Mouse (Mus musculus) liver, embryonic 12.5 days (tissue): ENCODE measurements around the gene Dchs1. TPM values are rescaled to one million over a fixed set of nuclear protein-coding genes. Genes with fewer than 3 reads are reported as not detected.

Experiments used
- ATAC-seq: fragments of 200-750 bp; cut with Nextera tagmentation; 2 replicates; pipeline ENCODE4 v1.8.0; 2017; ENCODE audit warnings: moderate number of reproducible peaks, mild to moderate bottlenecking, moderate library complexity
- H3K27ac ChIP-seq: fragments of 300-500 bp; sonication (generic); 2 replicates; pipeline ENCODE4 v1.5.1; 2016; ENCODE audit warnings: mild to moderate bottlenecking
- H3K27me3 ChIP-seq: fragments of 300-500 bp; sonication (generic); replicated peaks from 2 replicates; pipeline ENCODE4 v1.6.1; 2016; ENCODE audit warnings: mild to moderate bottlenecking, moderate library complexity
- H3K36me3 ChIP-seq: fragments of 300-500 bp; sonication (generic); 2 replicates; pipeline ENCODE4 v1.6.1; 2016; ENCODE audit warnings: mild to moderate bottlenecking, moderate library complexity
- H3K4me1 ChIP-seq: fragments of 300-500 bp; sonication (generic); 2 replicates; pipeline ENCODE4 v1.6.1; 2016
- H3K4me2 ChIP-seq: fragments of 300-500 bp; sonication (generic); 2 replicates; pipeline ENCODE4 v1.6.1; 2016; ENCODE audit warnings: mild to moderate bottlenecking, moderate library complexity
- H3K4me3 ChIP-seq: fragments of 300-500 bp; sonication (generic); 2 replicates; pipeline ENCODE4 v1.5.1; 2016; ENCODE audit warnings: mild to moderate bottlenecking, moderate library complexity
- H3K9ac ChIP-seq: fragments of 300-500 bp; sonication (generic); 2 replicates; pipeline ENCODE4 v1.6.1; 2016; ENCODE audit warnings: mild to moderate bottlenecking, moderate library complexity
- H3K9me3 ChIP-seq: fragments of 300-500 bp; sonication (generic); replicated peaks from 2 replicates; pipeline ENCODE4 v1.6.1; 2016; ENCODE audit warnings: mild to moderate bottlenecking, moderate library complexity
- WGBS: fragments of 180-500 bp; shearing (Covaris S2); methylation state at CpG from one replicate; pipeline ENCODE4 v1.1.7; 2016; ENCODE audit not compliant: insufficient replicate concordance; 5-methylcytosine and 5-hydroxymethylcytosine counted together
- polyA plus RNA-seq: library from polyadenylated mRNA; unstranded; fragments of >200 nt; fragmentation: Nextera tagmentation; extraction: Ambion mirVana; gene quantifications from 2 replicates; pipeline ENCODE4 v1.2.1, GENCODE M21; 2016

Gene Dchs1
- polyA plus RNA-seq, 1 experiment from 2014 or later = 1.9 TPM

GRCm38 (mm10) chr7:105726144-105726979, 61.1 kb downstream of the Dchs1 start:
- no peak overlapping the region for H3K9ac ChIP-seq
- no peak overlapping the region for H3K4me3 ChIP-seq
- no peaks in the 10 kb centered on the region for H3K4me1 ChIP-seq
- no peaks in the 10 kb centered on the region for H3K27me3 ChIP-seq
- H3K36me3 ChIP-seq = peaks cover 33% of the 10 kb centered on the region
- 72% methylated on average over 4 of the region's 4 CpGs for WGBS
- H3K9me3 ChIP-seq = no peaks in the 10 kb centered on the region
- H3K27ac ChIP-seq = no peak overlapping the region
- no peak overlapping the region for H3K4me2 ChIP-seq
- ATAC-seq = peak; percentile 71

- Histone ChIP-seq H3K4me3 (no peak overlapping the region), H3K36me3 (no peaks in the 10 kb centered on the region), H3K27me3 (no peaks in the 10 kb centered on the region), H3K4me1 (no peaks in the 10 kb centered on the region), H3K27ac (no peak overlapping the region), H3K9ac (no peak overlapping the region), H3K9me3 (no peaks in the 10 kb centered on the region), H3K4me2 (no peak overlapping the region)
- ATAC-seq = no peak
- 62% methylated on average over 2 of the region's 2 CpGs for WGBS
Observed at GRCm38 (mm10) chr7:105721916-105722315, 65.5 kb downstream of the Dchs1 start.

GRCm38 (mm10) chr7:105715366-105715765, 72.1 kb downstream of the Dchs1 start:
- no peak overlapping the region for H3K4me3 ChIP-seq
- no peak overlapping the region for H3K9ac ChIP-seq
- no peaks in the 10 kb centered on the region for H3K27me3 ChIP-seq
- H3K4me1 ChIP-seq = no peaks in the 10 kb centered on the region
- H3K9me3 ChIP-seq = no peaks in the 10 kb centered on the region
- no peak overlapping the region for H3K4me2 ChIP-seq
- no peak for ATAC-seq
- no peaks in the 10 kb centered on the region for H3K36me3 ChIP-seq
- 50% methylated on average over 3 of the region's 3 CpGs for WGBS
- H3K27ac ChIP-seq = no peak overlapping the region

- H3K4me1 ChIP-seq = no peaks in the 10 kb centered on the region
- no peaks in the 10 kb centered on the region for H3K36me3 ChIP-seq
- H3K27ac ChIP-seq = no peak overlapping the region
- ATAC-seq = peak; percentile 76
- H3K27me3 ChIP-seq = no peaks in the 10 kb centered on the region
- H3K9ac ChIP-seq = no peak overlapping the region
- 74% methylated on average over 5 of the region's 5 CpGs for WGBS
- H3K9me3 ChIP-seq = no peaks in the 10 kb centered on the region
- H3K4me3 ChIP-seq = no peak overlapping the region
- H3K4me2 ChIP-seq = no peak overlapping the region
Observed at GRCm38 (mm10) chr7:105708733-105709132, 78.7 kb downstream of the Dchs1 start.

- H3K9ac ChIP-seq = no peak overlapping the region
- no peaks in the 10 kb centered on the region for H3K4me1 ChIP-seq
- H3K9me3 ChIP-seq = no peaks in the 10 kb centered on the region
- no peak overlapping the region for H3K4me2 ChIP-seq
- no peak for ATAC-seq
- no peak overlapping the region for H3K27ac ChIP-seq
- 71% methylated on average over 4 of the region's 4 CpGs for WGBS
- no peaks in the 10 kb centered on the region for H3K36me3 ChIP-seq
- no peaks in the 10 kb centered on the region for H3K27me3 ChIP-seq
- no peak overlapping the region for H3K4me3 ChIP-seq
Observed at GRCm38 (mm10) chr7:105703816-105704215, 83.6 kb downstream of the Dchs1 start.

- Histone ChIP-seq H3K4me2 (no peak overlapping the region), H3K4me1 (no peaks in the 10 kb centered on the region), H3K27me3 (no peaks in the 10 kb centered on the region), H3K27ac (no peak overlapping the region), H3K9me3 (no peaks in the 10 kb centered on the region), H3K36me3 (no peaks in the 10 kb centered on the region), H3K9ac (no peak overlapping the region), H3K4me3 (no peak overlapping the region)
- WGBS = 74% methylated on average over 16 of the region's 16 CpGs
- no peak for ATAC-seq
Observed at GRCm38 (mm10) chr7:105703184-105703583, 84.3 kb downstream of the Dchs1 start.

Other genes with a start within 250 kb of the Dchs1 start
- gene Smpd1, start 233.3 kb downstream of the Dchs1 start, polyA plus RNA-seq = 27.6 and 28.7 TPM in 2 replicates
- 6.3 and 6.7 TPM in 2 replicates for gene Apbb1, start 206.0 kb downstream of the Dchs1 start, polyA plus RNA-seq
- gene Hpx, start 187.5 kb downstream of the Dchs1 start, polyA plus RNA-seq = 81.9 and 84.3 TPM in 2 replicates
- 7.7 and 8.0 TPM in 2 replicates for gene Trim3, start 154.1 kb downstream of the Dchs1 start, polyA plus RNA-seq
- 159 and 163 TPM in 2 replicates for gene Timm10b, start 147.6 kb downstream of the Dchs1 start, polyA plus RNA-seq
- gene Arfip2, start 147.2 kb downstream of the Dchs1 start, polyA plus RNA-seq = 24.5 and 26.8 TPM in 2 replicates
- 10.2 and 13.2 TPM in 2 replicates for gene Gm45799, start 147.1 kb downstream of the Dchs1 start, polyA plus RNA-seq
- gene Dnhd1, start 136.8 kb downstream of the Dchs1 start, polyA plus RNA-seq = 0.24 and 0.47 TPM in 2 replicates
- 149 and 159 TPM in 2 replicates for gene Ilk, start 51.1 kb downstream of the Dchs1 start, polyA plus RNA-seq
- 28.8 and 29.1 TPM in 2 replicates for gene Rrp8, start 50.3 kb downstream of the Dchs1 start, polyA plus RNA-seq
- 232 and 233 TPM in 2 replicates for gene Taf10, start 43.3 kb downstream of the Dchs1 start, polyA plus RNA-seq
- gene Tpp1, start 35.4 kb downstream of the Dchs1 start, polyA plus RNA-seq = 62.3 and 64.7 TPM in 2 replicates
- gene Mrpl17, start 23.4 kb upstream of the Dchs1 start, polyA plus RNA-seq = 330 and 351 TPM in 2 replicates
- 0.49 and 1.0 TPM in 2 replicates for gene Gm4070, start 166.3 kb upstream of the Dchs1 start, polyA plus RNA-seq